Mouse (Mus musculus) hematopoietic stem cell, adult 5-6 weeks (primary cell): ENCODE measurements around the gene Rrp15. TPM values are rescaled to one million over a fixed set of nuclear protein-coding genes. Genes with fewer than 3 reads are reported as not detected.

Experiments
- ATAC-seq, 2 experiments: fragments of 125-278 bp in 1 of 2; replicated peaks in 1 of 2; 2 replicates each; pipeline ENCODE4 v1.8.0; 2016 to 2017; ENCODE audit warnings: inconsistent platforms in 2 of 2, mild to moderate bottlenecking in 2 of 2, moderate number of reproducible peaks in 2 of 2, low read depth in 1 of 2, moderate TSS enrichment in 1 of 2; ENCODE audit not compliant: low FRiP score in 2 of 2, poor library complexity in 2 of 2, severe bottlenecking in 2 of 2, insufficient read depth in 1 of 2, low TSS enrichment in 1 of 2
- total RNA-seq: library from RNA; stranded (forward); fragments of 172-1452, 232-1000 nt; gene quantifications from 2 replicates; pipeline ENCODE4 v1.2.3, GENCODE M21; 2017

Gene Rrp15
- total RNA-seq, 1 experiment from 2014 or later = 144 TPM

DNA sequence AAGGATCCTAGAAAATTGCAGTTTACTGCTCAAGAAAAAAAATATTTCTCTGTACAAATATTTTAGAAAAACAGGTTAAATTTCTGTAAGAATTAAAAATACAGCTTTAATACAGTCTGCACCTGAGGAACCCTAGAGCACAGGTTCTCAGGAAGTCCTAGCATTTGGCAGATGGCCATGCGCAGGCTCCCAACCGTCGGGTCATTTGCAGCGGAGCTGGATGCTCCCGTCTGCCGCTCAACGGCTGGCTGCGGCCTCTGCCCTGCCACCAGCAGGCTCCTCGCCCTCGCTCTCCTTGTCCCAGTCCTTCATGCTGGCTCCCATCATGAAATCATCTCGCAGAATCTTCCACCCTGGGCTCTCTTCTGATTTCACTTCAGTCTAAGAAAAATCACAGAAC lies 28.0 kb downstream of the Rrp15 start:
- no peak for ATAC-seq

DNA sequence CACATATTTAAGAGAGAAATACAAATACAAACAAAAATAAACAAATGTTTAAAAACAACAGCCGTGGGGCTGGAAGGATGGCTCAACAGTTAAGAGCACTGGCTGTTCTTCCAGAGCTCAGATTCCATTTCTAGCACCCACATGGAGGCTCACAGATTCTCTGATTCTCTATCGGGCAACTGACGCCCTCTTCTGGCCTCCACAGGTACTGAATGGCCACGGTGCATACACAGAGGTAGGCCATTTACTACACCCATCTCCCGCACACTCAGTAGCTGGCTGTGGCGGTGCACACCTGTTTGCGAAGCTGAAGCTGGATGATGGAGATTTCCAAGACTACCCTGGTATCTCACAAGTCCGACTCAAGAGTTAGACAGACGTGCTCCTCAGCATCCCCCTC lies 29.4 kb downstream of the Rrp15 start:
- no peak for ATAC-seq

DNA sequence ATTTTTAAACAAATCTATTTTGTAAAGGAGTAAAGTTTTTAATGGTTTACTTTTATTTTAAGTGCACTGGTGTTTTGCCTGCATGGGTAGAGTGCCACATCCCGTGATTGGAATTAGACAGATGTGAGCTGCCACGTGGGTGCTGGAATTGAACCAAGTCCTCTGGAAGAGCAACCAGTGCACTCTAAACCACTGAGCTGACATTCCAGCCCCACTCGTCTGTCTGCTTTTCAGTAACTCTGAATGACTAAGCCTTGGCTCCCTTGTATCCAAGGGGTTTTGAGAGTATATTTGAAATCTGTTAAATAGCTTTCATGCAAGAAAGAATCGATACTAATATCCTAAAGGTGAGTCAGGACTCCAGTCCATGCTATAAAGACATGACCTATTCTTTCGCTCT lies 30.3 kb downstream of the Rrp15 start:
- ATAC-seq = no peak

DNA sequence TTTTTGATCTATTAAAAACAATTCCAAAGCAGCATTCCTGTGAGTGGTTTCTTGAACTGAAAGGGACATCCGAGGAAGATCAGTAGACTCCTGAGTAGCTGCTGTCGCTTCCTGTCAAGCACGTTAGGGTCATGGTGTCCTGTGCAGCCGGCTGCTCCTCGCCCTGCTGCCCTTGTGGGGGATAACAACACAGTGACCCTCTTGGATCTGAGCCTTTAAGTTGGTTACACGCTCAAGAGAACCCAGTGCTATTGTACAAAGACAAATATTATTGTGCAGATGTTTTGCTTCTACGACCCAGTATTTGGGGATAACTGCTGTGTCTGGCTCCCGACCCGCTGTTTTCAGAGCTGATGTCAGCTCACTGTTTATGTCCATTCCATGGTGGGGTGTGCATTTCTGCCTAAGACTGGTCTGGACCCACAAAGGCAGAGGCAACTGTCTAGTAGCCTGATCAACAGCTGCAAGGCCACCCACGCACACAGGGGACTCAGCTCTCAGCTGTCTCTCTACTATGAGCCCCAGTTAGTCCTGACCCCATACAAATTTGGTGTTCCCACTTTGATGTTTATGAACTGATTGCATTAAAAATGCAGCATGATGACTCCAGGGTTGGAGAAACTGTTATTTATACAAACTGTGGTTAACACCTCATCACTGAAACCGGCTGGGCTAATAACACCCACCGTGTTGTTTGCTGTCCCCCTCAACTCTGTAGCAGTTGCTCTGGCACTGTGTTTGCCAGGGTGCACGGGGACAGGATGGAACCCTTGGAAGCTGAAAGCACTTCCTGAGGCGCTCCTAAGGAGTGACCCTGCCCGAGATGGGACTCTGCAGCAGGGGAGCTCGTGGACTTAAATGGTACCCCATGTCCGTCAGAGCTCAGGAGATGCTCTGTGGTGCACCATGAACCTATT lies 33.9 kb downstream of the Rrp15 start:
- ATAC-seq = no peak

DNA sequence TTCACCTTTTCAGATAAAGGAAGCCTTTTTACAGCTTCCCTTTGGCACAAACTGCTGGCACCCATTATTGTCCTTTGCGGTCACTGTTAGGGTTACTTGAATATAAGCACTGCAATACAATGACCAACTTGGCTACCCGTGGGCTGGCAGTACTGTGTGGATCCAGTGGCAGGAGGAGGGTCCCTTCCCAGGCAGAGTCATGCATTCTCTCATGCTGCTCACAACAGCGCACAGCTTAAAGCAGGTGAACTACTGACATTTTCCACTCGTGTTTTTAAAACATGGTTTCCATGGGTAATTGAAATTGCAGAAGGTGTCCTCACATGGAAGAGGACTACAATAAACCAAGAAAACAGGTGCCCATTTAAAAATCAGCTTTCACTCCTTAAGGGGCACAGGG lies 34.9 kb downstream of the Rrp15 start:
- no peak for ATAC-seq

DNA sequence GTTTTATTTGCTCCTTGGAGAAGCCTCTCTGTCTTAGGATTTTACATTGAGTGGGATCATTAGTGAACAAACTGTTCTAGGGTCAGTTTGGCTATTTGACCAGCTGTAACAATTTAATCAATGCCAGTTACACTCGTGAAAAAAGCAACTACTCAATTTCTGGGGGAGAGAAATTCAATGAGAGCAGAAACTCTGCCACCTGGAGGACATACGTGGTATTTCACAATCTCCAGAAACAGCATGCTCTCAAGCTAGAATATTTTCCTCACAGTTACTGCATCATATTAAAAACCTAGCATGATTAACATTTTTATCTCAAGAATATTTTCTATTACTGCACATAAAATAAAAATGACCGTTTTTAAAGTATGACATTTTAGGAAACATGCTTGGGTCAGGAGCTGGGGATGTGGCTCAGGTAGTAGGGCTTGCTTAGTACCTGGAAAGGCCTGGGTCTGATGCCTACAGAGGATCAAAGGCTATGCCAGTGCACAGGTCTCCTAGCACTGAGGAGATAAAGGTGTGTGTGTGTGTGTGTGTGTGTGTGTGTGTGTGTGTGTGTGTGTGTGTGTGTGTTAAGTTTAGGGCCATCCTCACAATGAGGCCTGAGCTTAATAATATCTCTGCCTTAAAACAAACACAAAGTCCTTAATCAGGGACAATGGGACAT lies 36.2 kb downstream of the Rrp15 start:
- peak; percentile 17 to 56; a peak in 1 of 4 replicates for ATAC-seq

DNA sequence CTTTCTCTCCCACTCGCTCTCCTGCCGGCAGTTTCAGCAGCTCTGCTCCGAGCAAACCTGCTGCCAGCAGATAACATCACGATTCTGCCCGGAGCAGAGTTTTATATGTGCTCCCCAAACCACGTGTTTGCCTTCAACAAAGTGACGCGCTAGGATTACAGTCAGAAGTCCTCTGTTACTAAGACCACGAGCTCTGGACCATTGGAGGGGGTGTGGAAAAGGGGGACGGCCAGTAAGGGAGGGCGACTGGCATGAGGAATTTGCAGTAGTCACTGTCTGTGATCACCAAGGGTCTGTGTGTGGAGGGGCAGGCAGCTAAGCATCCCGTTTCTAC lies 43.3 kb downstream of the Rrp15 start, which contains the start of gene Tgfb2:
Gene Tgfb2, minus strand, starts transcription at position 75 of the 334 bp plus-strand sequence.
- peak in 1 of 2 experiments; percentile 14; a peak in 1 of 4 replicates for ATAC-seq

DNA sequence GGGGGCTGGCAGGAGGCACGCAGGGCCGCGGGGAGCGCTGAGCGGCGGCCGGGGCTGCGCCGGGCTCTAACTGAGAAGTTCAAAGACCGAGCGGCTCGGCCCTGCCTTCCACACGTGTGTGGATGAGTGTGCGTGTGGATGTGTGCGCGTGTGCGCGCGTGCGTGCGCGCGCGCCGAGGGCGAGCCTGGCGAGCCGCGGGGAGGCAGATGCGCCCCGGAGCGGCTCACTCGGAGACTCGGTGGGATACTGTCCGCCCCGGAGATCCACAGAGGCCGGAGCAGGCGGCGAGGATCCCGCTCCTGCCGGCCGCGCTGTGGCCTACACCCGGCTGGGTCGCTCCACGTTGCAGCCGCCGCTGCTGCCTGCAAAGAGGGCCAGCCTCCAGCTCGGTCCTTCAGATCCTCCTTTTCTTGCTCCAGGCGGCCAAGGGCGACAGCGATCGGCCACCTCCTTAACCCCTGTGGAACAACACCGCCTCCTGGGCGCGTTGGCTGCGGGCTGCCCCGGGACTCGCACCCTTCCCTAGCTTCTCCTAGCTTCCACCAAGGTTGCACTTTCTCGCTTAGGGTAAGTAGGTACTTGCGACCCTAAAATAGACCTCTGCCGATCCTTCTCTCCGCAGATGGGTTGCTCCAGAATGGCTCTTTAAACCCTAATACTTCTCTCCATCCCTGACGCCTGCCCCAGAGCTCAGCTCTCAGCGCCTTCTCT lies 43.8 kb downstream of the Rrp15 start:
- ATAC-seq = peak; percentile 21 to 37; a peak in 2 of 4 replicates

DNA sequence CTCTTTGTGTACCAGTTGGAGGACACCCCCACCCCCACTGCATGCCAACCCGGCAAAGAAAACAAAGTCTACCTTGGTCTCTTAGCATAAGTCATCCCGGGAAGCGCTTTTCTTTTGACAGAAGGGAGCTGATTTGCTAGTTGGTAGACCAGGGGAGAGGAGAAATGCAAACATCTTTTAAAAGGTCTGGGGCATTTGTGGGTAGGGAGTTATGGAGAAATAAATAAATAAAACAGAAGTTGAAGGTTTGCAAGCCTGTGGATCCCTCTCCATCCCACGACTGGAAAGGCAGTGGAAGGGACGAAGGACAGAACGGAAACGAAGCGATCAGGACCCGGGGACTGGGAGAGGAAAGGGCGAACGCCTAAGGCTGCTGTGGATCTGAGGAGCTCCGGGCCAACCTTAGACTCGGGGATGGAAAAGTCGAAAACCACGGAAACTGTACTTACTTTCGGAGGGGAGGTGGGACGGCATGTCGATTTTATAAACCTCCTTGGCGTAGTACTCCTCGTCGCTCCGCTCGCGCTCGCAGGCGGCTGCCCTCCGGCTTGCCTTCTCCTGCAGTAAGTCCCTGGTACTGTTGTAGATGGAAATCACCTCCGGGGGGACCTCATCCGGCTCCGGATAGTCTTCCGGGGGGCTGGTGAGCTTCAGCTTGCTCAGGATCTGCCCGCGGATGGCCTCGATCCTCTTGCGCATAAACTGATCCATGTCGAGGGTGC lies 45.0 kb downstream of the Rrp15 start:
- ATAC-seq = peak in 1 of 2 experiments; percentile 14; a peak in 1 of 4 replicates

DNA sequence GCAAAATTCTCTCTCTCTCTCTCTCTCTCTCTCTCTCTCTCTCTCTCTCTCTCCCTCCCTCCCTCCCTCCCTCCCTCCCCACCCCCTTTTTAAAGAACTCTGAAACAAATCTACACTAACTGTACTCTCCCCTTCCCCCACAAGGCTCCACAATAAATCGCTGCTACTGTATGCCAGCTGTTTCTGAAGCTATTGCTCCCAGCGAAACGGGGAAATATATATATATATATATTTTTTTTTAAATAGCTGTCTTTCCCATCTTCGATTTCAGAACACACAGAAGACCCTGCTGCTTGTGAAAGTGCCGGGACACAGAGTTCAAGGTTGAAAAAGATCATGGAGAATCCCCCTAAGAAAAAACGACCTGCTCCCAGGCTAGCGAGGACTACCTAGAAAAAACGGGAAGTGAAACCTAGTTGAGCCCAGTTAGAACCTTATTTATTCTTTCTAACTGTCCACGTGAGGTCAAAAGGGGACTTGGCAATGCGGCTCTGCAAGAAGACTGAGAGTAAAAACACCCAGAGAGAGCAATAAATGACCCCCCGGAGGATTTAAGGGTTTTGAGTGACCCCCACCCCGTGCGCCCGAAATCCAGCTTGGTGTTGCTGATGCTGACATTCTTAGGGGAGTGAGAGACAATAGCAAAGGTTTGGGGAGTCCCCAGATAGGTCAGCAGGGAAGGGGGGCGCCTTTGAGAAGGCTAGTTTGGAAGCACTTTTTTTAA lies 45.7 kb downstream of the Rrp15 start:
- peak; percentile 48 to 57; a peak in 2 of 4 replicates for ATAC-seq

DNA sequence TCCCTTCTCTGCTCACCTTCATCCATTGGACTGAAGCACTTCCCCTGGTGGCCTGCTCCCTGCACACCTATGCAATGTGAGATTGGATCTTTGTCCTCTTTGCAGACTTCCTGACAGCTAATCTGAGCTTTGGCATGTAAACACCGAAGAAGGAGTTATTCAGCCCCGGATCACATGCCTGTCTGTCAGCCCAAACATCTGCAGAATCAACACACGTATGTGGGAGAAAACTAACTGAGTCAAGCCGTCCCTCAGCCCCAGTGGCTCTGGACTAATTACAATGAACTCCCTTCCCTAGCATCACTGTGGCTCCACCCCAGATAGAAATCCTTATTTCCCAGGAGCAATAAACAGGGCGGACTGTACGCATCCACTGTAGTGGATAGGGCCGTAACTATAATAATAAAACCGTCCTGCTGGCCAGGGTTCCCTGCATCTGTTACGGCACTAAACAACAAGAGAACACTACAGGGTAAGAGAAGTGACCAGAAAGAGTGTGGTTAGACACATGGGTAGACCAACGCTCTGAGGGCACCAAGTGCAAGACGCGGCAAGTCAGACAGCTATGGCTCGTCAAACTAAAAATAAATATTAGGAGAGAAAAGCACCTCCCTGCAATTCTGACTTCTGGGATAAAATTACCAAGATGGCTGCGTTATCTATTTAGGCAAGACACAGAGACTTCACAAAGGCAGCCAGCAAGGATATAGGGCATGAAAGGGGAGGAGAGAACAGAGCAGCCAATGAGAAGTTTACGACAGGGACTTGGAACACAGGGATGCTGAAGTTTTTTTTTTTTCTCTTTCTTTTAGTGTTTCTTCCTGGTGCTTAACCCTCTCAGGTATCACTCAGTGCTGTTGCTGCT lies 46.5 kb downstream of the Rrp15 start:
- ATAC-seq = no peak

DNA sequence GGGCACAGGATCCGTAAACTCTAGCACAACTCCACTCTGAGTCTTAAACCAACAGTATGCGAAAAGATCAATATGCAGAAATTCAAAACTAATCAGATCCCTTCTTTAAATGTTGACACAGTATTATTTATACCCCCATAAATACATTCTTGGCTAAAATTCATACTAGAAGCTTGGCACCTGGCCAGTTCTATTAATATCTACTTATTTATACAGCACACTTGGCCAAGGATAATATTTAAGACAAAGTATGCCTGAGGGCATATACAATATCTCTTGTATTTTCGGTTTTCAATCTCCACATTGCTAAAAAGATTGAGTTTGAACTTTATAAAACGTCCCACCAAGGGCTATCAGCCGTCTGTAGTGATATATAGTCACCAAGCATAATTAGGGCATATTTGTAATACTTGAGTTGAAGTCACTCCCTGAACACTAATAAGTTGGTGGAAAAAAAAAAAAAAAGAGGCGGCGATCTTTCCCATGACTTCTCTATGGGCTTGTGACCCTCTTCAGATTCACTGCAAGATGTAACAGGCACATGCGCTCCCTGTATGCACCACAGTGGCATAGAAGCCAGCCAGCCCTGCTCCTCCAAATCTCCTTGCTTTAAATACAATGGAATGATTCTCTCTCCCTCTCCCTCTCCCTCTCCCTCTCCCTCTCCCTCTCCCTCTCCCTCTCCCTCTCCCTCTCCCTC lies 47.8 kb downstream of the Rrp15 start:
- no peak for ATAC-seq

DNA sequence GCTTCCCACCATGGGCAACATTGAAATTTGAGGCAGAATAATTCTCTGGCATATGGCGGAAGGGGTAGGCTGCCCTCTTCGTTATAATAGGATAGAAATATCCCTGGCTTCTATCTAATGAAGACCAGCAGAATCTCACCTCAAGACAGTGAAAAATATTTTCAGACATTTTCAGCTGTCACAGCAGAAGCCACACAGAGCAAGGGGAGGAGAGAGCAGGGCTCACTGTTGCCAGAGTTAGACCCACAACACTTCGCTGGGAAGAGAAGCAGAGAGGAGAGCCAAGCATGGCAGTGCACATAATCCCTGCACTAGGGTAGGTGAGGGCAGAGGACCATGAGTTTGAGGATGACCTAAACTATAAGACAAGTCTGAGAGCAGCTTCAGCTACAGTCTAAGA lies 48.7 kb downstream of the Rrp15 start:
- ATAC-seq = no peak

DNA sequence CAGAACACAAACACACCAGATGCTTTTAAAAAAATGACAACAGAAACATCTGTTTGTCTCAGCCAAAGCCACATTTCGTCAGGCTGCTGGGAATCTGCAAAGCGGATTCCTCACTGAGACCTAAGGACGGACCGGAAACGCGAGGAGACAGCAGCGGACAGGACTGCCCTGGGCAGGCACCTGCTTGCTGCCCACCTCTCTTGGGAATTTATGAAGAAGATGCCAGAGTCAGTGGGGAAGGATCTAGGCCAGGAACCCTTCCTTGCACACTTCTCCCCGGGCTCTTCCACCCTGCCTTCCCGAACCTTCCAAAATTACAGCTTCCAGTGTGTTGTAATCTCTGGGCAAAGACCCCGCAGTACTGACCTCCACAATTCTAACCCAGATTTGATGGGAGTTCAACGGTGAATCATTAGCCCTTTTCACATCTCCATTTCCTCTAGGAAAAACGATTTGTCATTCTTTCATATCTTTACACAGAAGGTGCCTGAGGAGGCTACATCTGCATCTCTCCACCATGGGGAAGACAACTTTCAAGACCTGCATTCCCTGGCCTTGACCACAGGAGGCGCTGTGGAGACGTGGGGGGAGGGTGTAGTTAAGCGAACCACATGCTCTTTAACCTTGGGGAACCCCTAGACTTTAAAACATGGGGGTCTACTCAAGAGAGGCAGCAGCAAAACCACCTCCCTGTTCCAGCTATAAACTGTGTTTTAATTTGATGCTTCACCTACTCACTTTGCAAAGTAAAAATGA lies 50.4 kb downstream of the Rrp15 start:
- ATAC-seq = no peak

DNA sequence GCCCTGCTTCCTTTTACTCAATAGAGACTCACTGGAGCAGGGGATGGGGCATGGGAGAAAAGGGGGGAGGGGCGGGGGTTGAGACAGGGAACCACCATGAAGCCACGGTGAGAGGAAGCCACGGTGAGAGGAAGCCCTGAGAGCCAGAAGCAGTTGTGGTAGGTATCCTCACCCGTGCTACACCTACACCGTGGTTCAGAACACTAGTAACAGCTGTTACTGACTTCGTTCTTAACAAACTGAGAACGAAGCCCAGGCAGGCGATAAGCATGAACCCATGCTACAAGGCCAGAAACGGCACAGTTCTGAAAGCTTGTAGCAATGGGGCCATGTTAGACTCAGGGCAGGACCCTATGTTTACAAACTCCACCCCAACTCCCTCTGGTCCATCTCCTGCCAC lies 52.9 kb downstream of the Rrp15 start:
- no peak for ATAC-seq
